Mouse (Mus musculus) layer of hippocampus, adult 2 months (tissue): Measurements from ENCODE around the gene Tnnc2. TPM values are rescaled to one million over a fixed set of nuclear protein-coding genes. Genes with fewer than 3 reads are reported as not detected.

Experiments used
- DNase-seq, 2 experiments: peaks; one replicate each; pipeline ENCODE4 v3.0.0; 2022; ENCODE audit warnings: low spot score in 2 of 2
- H3K27ac ChIP-seq: fragments of 200-600 bp; 2 replicates; pipeline ENCODE4 v1.8.1; 2022
- H3K4me3 ChIP-seq: fragments of 200-600 bp; 2 replicates; pipeline ENCODE4 v1.8.1; 2022; ENCODE audit warnings: mild to moderate bottlenecking
- CTCF ChIP-seq: fragments of 200-600 bp; conservative IDR thresholded peaks from 2 replicates; pipeline ENCODE4 v1.8.1; 2022; ENCODE audit warnings: antibody characterized with exemption, mild to moderate bottlenecking, moderate library complexity
- total RNA-seq, 2 experiments: library from RNA; stranded (reverse); gene quantifications; 2 replicates each; pipeline ENCODE4 v1.2.3; 2021

The Tnnc2 gene
- total RNA-seq, 2 experiments from 2014 or later: not detected

- TF ChIP-seq CTCF: no peak
- DNase-seq: no peak
These were observed 42.2 kb downstream of the Tnnc2 start for GRCm38 (mm10) chr2:164737377-164738090.

GRCm38 (mm10) chr2:164735446-164735845, 44.3 kb downstream of the Tnnc2 start:
- no peak for TF ChIP-seq CTCF
- DNase-seq: no peak
- H3K4me3 ChIP-seq: no peak overlapping the region

More at GRCm38 (mm10) chr2:164737377-164738090, 42.2 kb downstream of the Tnnc2 start:
- no peak overlapping the region for H3K27ac ChIP-seq
- H3K4me3 ChIP-seq: no peak overlapping the region

GRCm38 (mm10) chr2:164734839-164735238, 44.9 kb downstream of the Tnnc2 start:
- TF ChIP-seq CTCF: no peak
- no peak for DNase-seq
- no peak overlapping the region for H3K27ac ChIP-seq
- H3K4me3 ChIP-seq: no peak overlapping the region

More at GRCm38 (mm10) chr2:164735446-164735845, 44.3 kb downstream of the Tnnc2 start:
- H3K27ac ChIP-seq: no peak overlapping the region

GRCm38 (mm10) chr2:164733259-164733658, 46.5 kb downstream of the Tnnc2 start:
- Histone ChIP-seq H3K27ac (no peak overlapping the region), H3K4me3 (no peak overlapping the region)
- no peak for TF ChIP-seq CTCF
- DNase-seq: no peak

- Histone ChIP-seq H3K4me3 (no peak overlapping the region), H3K27ac (no peak overlapping the region)
- TF ChIP-seq CTCF: no peak
- DNase-seq: no peak
These were observed 48.0 kb downstream of the Tnnc2 start for GRCm38 (mm10) chr2:164731719-164732118.

Other genes with a start within 250 kb of the Tnnc2 start
- gene Wfdc2, start 217.6 kb downstream of the Tnnc2 start, total RNA-seq: not detected
- not detected for gene Spint3, start 206.5 kb downstream of the Tnnc2 start, total RNA-seq
- not detected for gene Wfdc6a, start 194.5 kb downstream of the Tnnc2 start, total RNA-seq
- not detected for gene Eppin, start 186.4 kb downstream of the Tnnc2 start, total RNA-seq
- not detected for gene Wfdc6b, start 166.4 kb downstream of the Tnnc2 start, total RNA-seq
- gene Wfdc8, start 166.3 kb downstream of the Tnnc2 start, total RNA-seq: not detected
- gene Wfdc16, start 141.2 kb downstream of the Tnnc2 start, total RNA-seq: not detected
- not detected for gene Wfdc10, start 123.9 kb downstream of the Tnnc2 start, total RNA-seq
- not detected for gene Wfdc9, start 123.4 kb downstream of the Tnnc2 start, total RNA-seq
- gene Wfdc11, start 105.9 kb downstream of the Tnnc2 start, total RNA-seq: not detected
- not detected for gene Wfdc13, start 94.9 kb downstream of the Tnnc2 start, total RNA-seq
- not detected for gene Spint4, start 81.5 kb downstream of the Tnnc2 start, total RNA-seq
- gene Spint5, start 64.7 kb downstream of the Tnnc2 start, total RNA-seq: not detected
- gene Wfdc3, start 34.0 kb downstream of the Tnnc2 start, total RNA-seq: 1 to 10 TPM in 1 of 2 experiments, under 1 TPM in 1; 0.64 to 1.3 TPM
- gene Dnttip1, start 34.0 kb downstream of the Tnnc2 start, total RNA-seq: 10 to 100 TPM; 40.4 to 41.2 TPM
- gene Ube2c, start 10.1 kb downstream of the Tnnc2 start, total RNA-seq: 1 to 10 TPM in 1 of 2 experiments, under 1 TPM in 1; 0.76 to 1.6 TPM
- 10 to 100 TPM; 39.8 TPM for gene Snx21, start 5.9 kb upstream of the Tnnc2 start, total RNA-seq
- 10 to 100 TPM; 25.8 to 32.2 TPM for gene Acot8, start 24.9 kb upstream of the Tnnc2 start, total RNA-seq
- 1 to 10 TPM; 7.2 to 8.9 TPM for gene Zswim3, start 25.1 kb upstream of the Tnnc2 start, total RNA-seq
- 10 to 100 TPM; 23.6 to 25.2 TPM for gene Zswim1, start 42.7 kb upstream of the Tnnc2 start, total RNA-seq
- under 1 TPM; 0.47 to 0.79 TPM for gene Spata25, start 48.6 kb upstream of the Tnnc2 start, total RNA-seq
- gene Ctsa, start 52.9 kb upstream of the Tnnc2 start, total RNA-seq: 100 to 1,000 TPM; 103 to 108 TPM
- 1 to 10 TPM; 2.8 to 3.6 TPM for gene Neurl2, start 53.5 kb upstream of the Tnnc2 start, total RNA-seq
- 10 to 100 TPM; 67.4 to 86.9 TPM for gene Pltp, start 77.7 kb upstream of the Tnnc2 start, total RNA-seq
- gene Pcif1, start 99.3 kb upstream of the Tnnc2 start, total RNA-seq: 10 to 100 TPM; 45.9 to 49.6 TPM
- gene Zfp335, start 131.8 kb upstream of the Tnnc2 start, total RNA-seq: 10 to 100 TPM; 29.0 to 30.9 TPM
- 1 to 10 TPM; 1.4 to 2.2 TPM for gene Mmp9, start 160.8 kb upstream of the Tnnc2 start, total RNA-seq
- 100 to 1,000 TPM; 406 to 409 TPM for gene Slc12a5, start 180.8 kb upstream of the Tnnc2 start, total RNA-seq